Comparison of ENCODE assay signal across 8 mouse cellular contexts in genomic region chr1:95664969-95665702, GRCm38 (mm10). TPM values are rescaled to one million over a fixed set of nuclear protein-coding genes. Genes with fewer than 3 reads are reported as not detected.
A peak's percentile ranks its signal among the peaks of the same experiment; 100 is the strongest.
DNase-seq lines count a peak whose midpoint lies in the region; ATAC-seq and TF ChIP-seq lines count a peak whose summit lies in the region.

No protein-coding gene starts in this region.

- peak overlapping the region; percentile 86 for H3K4me2 ChIP-seq in kidney, embryonic 14.5 days (replicated peaks; ENCODE audit: low read depth, low read length)

- H3K27ac ChIP-seq in kidney, embryonic 14.5 days (ENCODE audit: low read depth, low read length): no peak overlapping the region

- no peak for DNase-seq in kidney, adult 11 months
- peak; percentile 81 for DNase-seq in brain, embryonic 14.5 days (ENCODE audit: low read depth)
- peak; percentile 13 for DNase-seq in heart, adult 8-10 months (ENCODE audit: low spot score)
- DNase-seq in kidney, postnatal 10 days: peak; percentile 13
- peak; percentile 34 for DNase-seq in right cerebral cortex, postnatal 4 days
- no peak for DNase-seq in urinary bladder, postnatal 10 days (ENCODE audit: low spot score)

- peaks cover 10% of the 10 kb centered on the region for H3K4me1 ChIP-seq in kidney, embryonic 14.5 days (ENCODE audit: control insufficient read depth, insufficient read depth, low read length)

- no peaks in the 10 kb centered on the region for H3K27me3 ChIP-seq in kidney, embryonic 14.5 days (ENCODE audit: control insufficient read depth, insufficient read depth, low read length)

- no peak for TF ChIP-seq CTCF in brain, embryonic 14.5 days (IDR thresholded peaks at IDR 0.05; ENCODE audit: borderline replicate concordance, extremely low read depth, insufficient read depth, insufficient read length)

- peak overlapping the region; percentile 18; the same call in 1 of the 2 replicates for H3K9ac ChIP-seq in kidney, embryonic 14.5 days (ENCODE audit: low read depth, low read length)

- 12% methylated on average over 22 of the region's 22 CpGs for WGBS in kidney, embryonic 14.5 days

- H3K36me3 ChIP-seq in kidney, embryonic 14.5 days (ENCODE audit: control insufficient read depth, insufficient read depth, low read length): no peaks in the 10 kb centered on the region

- peak overlapping the region; percentile 43 for H3K4me3 ChIP-seq in kidney, embryonic 14.5 days (ENCODE audit: low read length)

- H3K9me3 ChIP-seq in kidney, embryonic 14.5 days (ENCODE audit: control insufficient read depth, low read length): no peaks in the 10 kb centered on the region

- TF ChIP-seq POLR2A in brain, embryonic 14.5 days (IDR thresholded peaks at IDR 0.05; ENCODE audit: borderline replicate concordance, extremely low read depth, insufficient read depth, insufficient read length, poor library complexity, severe bottlenecking): peak; percentile 13; the same call in 1 of the 2 replicates

- peak; percentile 43; the same call in 1 of the 2 replicates for ATAC-seq in kidney, embryonic 14.5 days (ENCODE audit: low FRiP score, low TSS enrichment)
- peak; percentile 30 for ATAC-seq in megakaryocyte, adult 5-6 weeks (ENCODE audit: poor library complexity, severe bottlenecking)

RNA-seq across cellular contexts. Expression of gene St8sia4, which starts 2.2 kb away (rescaled TPM):
- 3.1 and 4.0 TPM in 2 replicates for polyA plus RNA-seq in kidney, embryonic 14.5 days (2014; fragmentation: Nextera tagmentation; extraction: Ambion mirVana)
- 13.7 and 22.2 TPM in 2 replicates for polyA plus RNA-seq in brain, embryonic 14.5 days (2012; rRNA removed)
- 1 to 10 TPM; 5.4 to 7.6 (median 6.5) TPM for total RNA-seq in heart, adult 8-10 months (2022)
- 180 and 208 TPM in 2 replicates for total RNA-seq in megakaryocyte, adult 5-6 weeks (2015)
- total RNA-seq in megakaryocyte, adult 5-6 weeks (2017): 226 and 232 TPM in 2 replicates

Comparison
In these comparisons a context has a peak if more than half of its experiments do, and no peak if none do; other contexts are left out.
1. DNase-seq: peak in brain, embryonic 14.5 days (single experiment), heart, adult 8-10 months (single experiment), kidney, postnatal 10 days (single experiment) and right cerebral cortex, postnatal 4 days (single experiment); none in kidney, adult 11 months (single experiment) and urinary bladder, postnatal 10 days (single experiment).
2. RNA of gene St8sia4, which starts 2.2 kb away (total RNA-seq): 180 to 232 TPM in megakaryocyte, adult 5-6 weeks; 5.4 to 7.6 TPM in heart, adult 8-10 months; every median in the first group is over 10 times any median in the second.